Mouse (Mus musculus): ENCODE measurements at regions not wholly inside any gene's neighbourhood (a gene's known extent, or its start where the extent isn't known, plus 50 kb on each side); places are given as distances from the start of the nearest gene placed in this dataset.

DNA sequence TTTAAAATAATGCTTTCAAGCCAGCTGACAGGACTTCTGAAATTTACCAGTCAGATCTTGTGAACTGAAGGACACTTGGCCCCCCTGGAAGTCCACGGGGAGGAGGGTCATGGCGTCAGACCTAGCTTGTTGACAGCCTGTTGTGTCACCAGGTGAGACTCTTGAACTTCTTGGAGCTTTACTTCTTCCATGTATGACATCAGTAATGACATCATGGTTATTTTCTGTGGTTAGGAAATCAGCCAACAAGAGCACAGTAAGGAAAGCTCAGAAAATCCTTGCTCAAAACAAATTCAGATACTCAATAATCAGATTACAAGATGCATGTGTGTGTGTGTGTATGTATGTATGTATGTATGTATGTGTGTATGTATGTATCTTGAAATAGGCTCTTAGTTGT lies 170.7 kb upstream of the Bcl6 start:
- no peaks in the 10 kb centered on the region for H3K36me3 ChIP-seq (replicated peaks; ENCODE audit: low read length)
- no peak overlapping the region for H3K4me3 ChIP-seq (replicated peaks)
- H3K27me3 ChIP-seq (replicated peaks): peaks cover 48% of the 10 kb centered on the region
- no peaks in the 10 kb centered on the region for H3K9me3 ChIP-seq
- peaks cover 5% of the 10 kb centered on the region; the same call in 1 of the 2 replicates for H3K4me1 ChIP-seq
- TF ChIP-seq GATA1 (IDR thresholded peaks at IDR 0.05; ENCODE audit: borderline replicate concordance, low read length) (no peak), FLI1 (IDR thresholded peaks at IDR 0.05; ENCODE audit: low read length) (no peak)

DNA sequence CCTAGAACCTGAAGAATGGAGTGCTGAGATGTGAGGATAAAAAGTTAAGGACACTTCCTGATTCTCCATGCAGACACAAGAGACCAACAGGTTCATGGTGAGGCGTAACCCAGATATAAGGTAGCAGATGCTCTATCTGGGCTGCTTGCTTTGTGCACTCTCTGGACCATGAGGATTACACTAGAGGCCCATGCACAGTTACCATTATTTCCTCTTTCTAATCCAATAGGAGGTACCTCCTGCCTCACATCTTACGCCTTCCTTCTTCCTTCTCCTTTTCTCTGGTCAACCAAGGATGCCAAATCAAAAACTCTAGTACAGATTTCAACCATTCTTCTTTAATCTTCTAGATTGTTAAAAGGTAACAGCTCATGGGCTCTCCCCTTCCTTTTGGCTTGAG lies 169.1 kb upstream of the Bcl6 start:
- Histone ChIP-seq H3K9me3 (no peaks in the 10 kb centered on the region), H3K4me1 (peaks cover 10% of the 10 kb centered on the region), H3K27me3 (replicated peaks) (peaks cover 43% of the 10 kb centered on the region), H3K4me3 (replicated peaks) (no peak overlapping the region), H3K36me3 (replicated peaks; ENCODE audit: low read length) (no peaks in the 10 kb centered on the region)
- TF ChIP-seq GATA1 (IDR thresholded peaks at IDR 0.05; ENCODE audit: borderline replicate concordance, low read length) (no peak), FLI1 (IDR thresholded peaks at IDR 0.05; ENCODE audit: low read length) (no peak)

DNA sequence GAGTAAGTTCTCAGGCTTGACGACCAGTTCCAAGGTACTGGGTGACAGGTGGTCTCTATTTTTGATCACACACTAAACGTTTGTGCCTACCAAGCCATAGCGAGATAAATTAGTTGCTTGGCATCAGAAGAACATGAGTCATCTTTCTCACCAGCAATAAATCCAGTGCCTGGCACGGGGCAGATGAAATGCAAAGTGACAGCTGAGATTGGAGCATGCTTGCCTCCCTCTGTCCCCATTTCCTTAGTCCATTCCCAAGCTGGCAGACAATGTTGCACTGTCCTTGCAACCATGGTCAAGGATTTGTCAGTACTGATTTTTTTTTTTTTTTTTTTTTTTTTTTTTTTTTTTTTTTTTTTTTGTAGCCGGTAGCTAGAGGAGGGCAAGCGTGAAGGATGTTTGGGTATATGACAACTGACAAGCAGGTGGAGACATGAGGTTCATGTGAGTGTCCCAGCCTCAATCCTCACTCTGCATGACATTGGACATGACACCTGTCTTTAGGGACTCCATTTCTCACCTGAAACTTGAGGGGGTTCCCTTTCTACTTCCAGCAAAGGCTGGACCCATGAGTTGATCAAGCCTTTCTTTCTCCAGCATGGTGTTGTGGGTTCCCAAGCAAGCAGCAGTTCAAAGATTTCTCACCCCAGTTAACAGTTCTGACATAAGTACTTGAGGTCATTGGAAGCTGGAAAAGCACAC lies 168.2 kb upstream of the Bcl6 start:
- H3K27me3 ChIP-seq (replicated peaks): peaks cover 43% of the 10 kb centered on the region
- no peak overlapping the region for H3K4me3 ChIP-seq (replicated peaks)
- peaks cover 17% of the 10 kb centered on the region for H3K4me1 ChIP-seq
- H3K9me3 ChIP-seq: no peaks in the 10 kb centered on the region
- TF ChIP-seq GATA1 (IDR thresholded peaks at IDR 0.05; ENCODE audit: borderline replicate concordance, low read length) (no peak), FLI1 (IDR thresholded peaks at IDR 0.05; ENCODE audit: low read length) (no peak)
- H3K36me3 ChIP-seq (replicated peaks; ENCODE audit: low read length): no peaks in the 10 kb centered on the region

DNA sequence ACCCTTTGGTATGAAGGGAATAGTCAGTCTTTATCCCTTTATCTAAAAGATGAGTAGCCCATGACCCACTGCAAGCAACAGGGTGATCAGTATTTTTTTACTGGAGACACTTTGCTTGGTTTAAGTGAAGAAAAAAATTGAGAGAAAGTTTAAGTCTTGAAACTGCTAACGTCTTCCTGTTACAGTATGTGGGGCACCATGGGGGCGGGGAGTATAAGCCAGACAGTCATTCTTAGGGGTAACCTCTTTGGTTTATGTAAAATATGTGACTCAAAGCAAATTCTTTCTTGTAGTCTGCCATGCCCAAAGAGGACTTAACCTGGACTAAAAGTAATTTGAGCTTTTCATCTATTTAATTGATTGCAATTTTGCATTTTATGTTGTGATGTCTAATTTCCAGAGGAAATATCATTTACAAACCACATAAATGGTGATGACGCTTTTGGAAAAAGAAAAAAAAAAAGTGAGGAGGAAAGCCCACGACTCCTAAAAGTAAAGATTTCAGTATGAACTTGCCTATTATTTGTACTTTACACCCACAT lies 166.2 kb upstream of the Bcl6 start:
- Histone ChIP-seq H3K4me3 (replicated peaks) (no peak overlapping the region), H3K4me1 (peaks cover 34% of the 10 kb centered on the region), H3K9me3 (no peaks in the 10 kb centered on the region), H3K27me3 (replicated peaks) (peaks cover 42% of the 10 kb centered on the region), H3K36me3 (replicated peaks; ENCODE audit: low read length) (no peaks in the 10 kb centered on the region)
- TF ChIP-seq FLI1 (IDR thresholded peaks at IDR 0.05; ENCODE audit: low read length) (no peak), GATA1 (IDR thresholded peaks at IDR 0.05; ENCODE audit: borderline replicate concordance, low read length) (no peak)

DNA sequence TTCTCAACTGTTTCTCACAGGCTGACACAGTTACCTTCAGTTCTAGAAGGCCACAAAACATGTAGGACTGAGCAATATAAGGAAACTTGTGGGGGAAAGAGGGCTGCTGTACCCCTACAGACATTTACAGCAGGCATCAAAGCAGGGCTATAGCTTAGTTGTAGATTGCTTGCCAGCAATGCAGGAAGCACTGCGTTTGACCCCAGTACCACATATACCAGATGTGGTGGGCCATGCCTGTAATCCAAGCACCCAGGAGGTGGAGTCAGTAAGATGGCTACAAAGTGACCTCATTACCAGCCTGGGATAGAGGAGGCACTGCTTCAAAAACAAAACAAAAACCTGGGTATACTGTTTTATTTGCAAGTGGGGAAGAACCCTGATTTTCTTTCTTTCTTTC lies 165.3 kb upstream of the Bcl6 start:
- Histone ChIP-seq H3K27me3 (replicated peaks) (peaks cover 48% of the 10 kb centered on the region), H3K9me3 (no peaks in the 10 kb centered on the region), H3K4me3 (replicated peaks) (no peak overlapping the region), H3K36me3 (replicated peaks; ENCODE audit: low read length) (no peaks in the 10 kb centered on the region), H3K4me1 (peaks cover 38% of the 10 kb centered on the region)
- TF ChIP-seq GATA1 (IDR thresholded peaks at IDR 0.05; ENCODE audit: borderline replicate concordance, low read length): no peak
- no peak for TF ChIP-seq FLI1 (IDR thresholded peaks at IDR 0.05; ENCODE audit: low read length)

DNA sequence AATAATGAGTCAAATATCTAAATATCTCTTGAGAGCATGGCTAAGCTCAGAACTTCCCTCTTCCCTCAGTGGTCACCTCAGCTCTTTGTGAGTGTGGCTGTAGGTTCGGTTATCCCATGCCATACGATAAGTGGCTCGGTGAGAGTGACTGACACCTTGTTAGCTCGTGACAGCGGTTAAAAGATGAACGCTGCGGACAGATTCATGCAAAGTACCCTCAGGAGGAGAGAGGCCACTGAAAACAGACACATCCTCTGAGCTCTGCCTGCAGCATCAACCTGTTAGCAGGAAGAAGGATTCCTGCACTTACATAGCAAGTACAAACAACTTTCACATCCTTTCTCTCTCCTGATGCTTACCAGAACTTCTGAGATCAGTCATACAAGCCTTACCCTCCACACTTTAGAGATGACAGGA lies 163.2 kb upstream of the Bcl6 start:
- Histone ChIP-seq H3K36me3 (replicated peaks; ENCODE audit: low read length) (no peaks in the 10 kb centered on the region), H3K4me3 (replicated peaks) (peak overlapping the region; percentile 84), H3K9me3 (no peaks in the 10 kb centered on the region), H3K27me3 (replicated peaks) (peaks cover 48% of the 10 kb centered on the region), H3K4me1 (peaks cover 38% of the 10 kb centered on the region)
- TF ChIP-seq FLI1 (IDR thresholded peaks at IDR 0.05; ENCODE audit: low read length) (no peak), GATA1 (IDR thresholded peaks at IDR 0.05; ENCODE audit: borderline replicate concordance, low read length) (no peak)

DNA sequence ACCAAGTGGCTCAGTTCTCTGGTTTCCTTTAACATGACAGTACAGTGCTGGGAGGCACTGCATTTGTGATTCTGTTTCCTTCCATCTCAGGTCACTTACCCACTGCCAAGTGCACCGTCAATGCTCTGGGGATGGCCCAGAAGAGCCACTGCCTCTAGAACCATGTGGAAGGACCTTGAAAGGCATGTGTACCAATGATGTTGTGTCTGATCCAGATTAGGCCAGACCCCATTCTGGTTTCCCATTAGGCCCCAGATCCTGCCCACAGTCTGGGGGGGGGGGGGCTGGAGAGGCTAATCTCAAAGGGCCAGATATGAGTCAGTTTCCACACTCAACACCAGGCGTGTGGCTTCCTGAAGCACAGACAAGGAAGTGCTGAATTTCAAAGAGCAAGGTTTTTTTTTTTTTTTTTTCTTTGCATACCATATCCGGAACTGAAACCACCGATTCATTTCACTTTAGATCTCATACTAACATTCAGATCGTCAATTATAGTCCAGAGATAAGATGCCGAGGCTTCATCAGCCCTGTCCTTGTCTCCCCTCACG lies 162.6 kb upstream of the Bcl6 start:
- no peaks in the 10 kb centered on the region for H3K9me3 ChIP-seq
- TF ChIP-seq FLI1 (IDR thresholded peaks at IDR 0.05; ENCODE audit: low read length) (no peak), GATA1 (IDR thresholded peaks at IDR 0.05; ENCODE audit: borderline replicate concordance, low read length) (no peak)
- peaks cover 48% of the 10 kb centered on the region for H3K27me3 ChIP-seq (replicated peaks)
- peaks cover 38% of the 10 kb centered on the region for H3K4me1 ChIP-seq
- H3K4me3 ChIP-seq (replicated peaks): peak overlapping the region; percentile 84
- H3K36me3 ChIP-seq (replicated peaks; ENCODE audit: low read length): no peaks in the 10 kb centered on the region

DNA sequence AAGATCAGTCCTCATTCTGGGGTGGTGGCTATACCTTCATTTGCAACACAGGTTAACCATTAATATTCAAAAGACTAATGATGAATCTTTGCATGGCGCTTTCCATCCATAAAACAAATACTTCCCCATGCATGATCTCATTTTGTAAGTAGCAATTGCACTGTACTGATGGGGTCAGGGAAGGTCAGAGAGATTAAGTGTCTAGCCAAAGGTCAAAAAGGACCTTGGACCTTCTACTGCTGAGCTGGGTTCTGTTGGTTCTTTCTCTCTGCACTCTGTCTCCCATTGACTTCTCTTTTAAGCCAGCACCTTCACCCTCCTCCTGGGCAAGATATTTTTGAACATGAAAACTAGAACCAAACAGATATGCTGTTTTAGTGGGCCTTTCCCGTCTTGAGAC lies 161.9 kb upstream of the Bcl6 start:
- no peaks in the 10 kb centered on the region for H3K36me3 ChIP-seq (replicated peaks; ENCODE audit: low read length)
- no peak overlapping the region for H3K4me3 ChIP-seq (replicated peaks)
- TF ChIP-seq GATA1 (IDR thresholded peaks at IDR 0.05; ENCODE audit: borderline replicate concordance, low read length) (no peak), FLI1 (IDR thresholded peaks at IDR 0.05; ENCODE audit: low read length) (no peak)
- peaks cover 49% of the 10 kb centered on the region for H3K27me3 ChIP-seq (replicated peaks)
- H3K4me1 ChIP-seq: peaks cover 38% of the 10 kb centered on the region
- H3K9me3 ChIP-seq: peaks cover 3% of the 10 kb centered on the region; the same call in 1 of the 2 replicates

DNA sequence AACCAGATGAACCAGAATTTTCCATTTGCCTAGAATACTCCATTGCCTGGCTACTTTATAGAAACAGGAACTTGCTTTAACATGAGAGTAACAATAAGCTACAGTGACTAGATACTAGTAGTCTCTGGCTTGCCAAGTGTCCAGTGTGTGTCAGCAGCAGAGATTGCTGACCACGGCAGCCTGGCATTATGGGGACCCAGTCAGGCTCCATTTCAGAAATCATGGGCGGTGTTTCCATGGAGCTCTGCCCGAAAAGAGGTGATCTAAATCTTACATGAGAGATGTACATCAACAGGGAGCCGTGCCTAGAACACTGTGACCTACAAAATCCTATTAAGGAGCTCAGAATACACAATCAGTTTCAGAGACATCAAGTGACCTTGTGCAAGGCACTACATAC lies 160.8 kb upstream of the Bcl6 start:
- Histone ChIP-seq H3K27me3 (replicated peaks) (peaks cover 51% of the 10 kb centered on the region), H3K4me3 (replicated peaks) (no peak overlapping the region), H3K36me3 (replicated peaks; ENCODE audit: low read length) (no peaks in the 10 kb centered on the region), H3K9me3 (peaks cover 3% of the 10 kb centered on the region; the same call in 1 of the 2 replicates), H3K4me1 (peaks cover 33% of the 10 kb centered on the region)
- TF ChIP-seq FLI1 (IDR thresholded peaks at IDR 0.05; ENCODE audit: low read length) (no peak), GATA1 (IDR thresholded peaks at IDR 0.05; ENCODE audit: borderline replicate concordance, low read length) (no peak)

DNA sequence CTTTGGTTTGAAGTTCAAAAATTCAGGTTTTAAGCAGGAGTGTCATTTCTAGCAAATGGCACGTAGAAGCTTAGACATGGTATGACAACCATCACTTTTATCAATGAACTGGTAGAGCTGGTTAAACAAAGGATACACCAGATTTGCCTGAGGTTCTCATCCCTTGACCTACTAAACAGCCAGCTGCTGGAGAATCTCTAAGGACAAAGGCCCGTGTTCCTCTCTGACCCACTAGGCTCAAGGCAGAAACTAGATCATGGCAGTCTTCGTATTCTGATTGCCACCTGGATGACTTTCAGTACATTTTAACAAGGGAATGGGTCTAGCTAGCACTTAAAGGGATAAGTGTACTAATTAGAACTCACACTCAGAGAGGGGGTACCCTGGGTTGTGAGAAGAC lies 155.2 kb upstream of the Bcl6 start:
- peaks cover 4% of the 10 kb centered on the region; the same call in 1 of the 2 replicates for H3K4me1 ChIP-seq
- H3K4me3 ChIP-seq (replicated peaks): no peak overlapping the region
- H3K36me3 ChIP-seq (replicated peaks; ENCODE audit: low read length): no peaks in the 10 kb centered on the region
- peaks cover 3% of the 10 kb centered on the region; the same call in 1 of the 2 replicates for H3K9me3 ChIP-seq
- TF ChIP-seq GATA1 (IDR thresholded peaks at IDR 0.05; ENCODE audit: borderline replicate concordance, low read length): no peak
- no peak for TF ChIP-seq FLI1 (IDR thresholded peaks at IDR 0.05; ENCODE audit: low read length)
- peaks cover 45% of the 10 kb centered on the region for H3K27me3 ChIP-seq (replicated peaks)
